Mouse (Mus musculus) olfactory bulb, adult 2 months (tissue): ENCODE measurements around the gene Zfp846. TPM values are rescaled to one million over a fixed set of nuclear protein-coding genes. Genes with fewer than 3 reads are reported as not detected.

Source experiments
- H3K27ac ChIP-seq: fragments of 200-500 bp; 2 replicates; pipeline ENCODE4 v1.5.1; 2012; ENCODE audit warnings: low read depth, low read length; ENCODE audit not compliant: insufficient read depth
- H3K4me1 ChIP-seq: fragments of 200-500 bp; 2 replicates; pipeline ENCODE4 v1.6.1; 2012; ENCODE audit warnings: low read length; ENCODE audit not compliant: control insufficient read depth, insufficient read depth
- H3K4me3 ChIP-seq: fragments of 200-500 bp; 2 replicates; pipeline ENCODE4 v1.5.1; 2012; ENCODE audit warnings: mild to moderate bottlenecking, low read depth, low read length, moderate library complexity; ENCODE audit not compliant: insufficient read depth
- CTCF ChIP-seq: fragments of 200-500 bp; IDR thresholded peaks from 2 replicates; pipeline ENCODE4 v1.5.1; 2012; ENCODE audit warnings: low read depth, mild to moderate bottlenecking, low read length, moderate library complexity; ENCODE audit not compliant: insufficient read depth
- POLR2A ChIP-seq: fragments of 200-500 bp; IDR thresholded peaks from 2 replicates; pipeline ENCODE4 v1.6.1; 2012; ENCODE audit warnings: mild to moderate bottlenecking, low read depth, low read length, moderate library complexity; ENCODE audit not compliant: insufficient read depth
- WGBS: fragments of 180-500 bp; shearing (Covaris S2); methylation state at CpG from one replicate; pipeline ENCODE4 v1.1.7; 2018; 5-methylcytosine and 5-hydroxymethylcytosine counted together
- polyA plus RNA-seq: library from polyadenylated mRNA; stranded (reverse); fragments of >200 nt; gene quantifications from 2 replicates; pipeline ENCODE4 v1.2.4, GENCODE M21; 2012; ENCODE audit warnings: low replicate concordance; ENCODE audit not compliant: missing spikeins, insufficient read depth, insufficient read length

Gene Zfp846
- polyA plus RNA-seq, 1 experiment = not detected

DNA sequence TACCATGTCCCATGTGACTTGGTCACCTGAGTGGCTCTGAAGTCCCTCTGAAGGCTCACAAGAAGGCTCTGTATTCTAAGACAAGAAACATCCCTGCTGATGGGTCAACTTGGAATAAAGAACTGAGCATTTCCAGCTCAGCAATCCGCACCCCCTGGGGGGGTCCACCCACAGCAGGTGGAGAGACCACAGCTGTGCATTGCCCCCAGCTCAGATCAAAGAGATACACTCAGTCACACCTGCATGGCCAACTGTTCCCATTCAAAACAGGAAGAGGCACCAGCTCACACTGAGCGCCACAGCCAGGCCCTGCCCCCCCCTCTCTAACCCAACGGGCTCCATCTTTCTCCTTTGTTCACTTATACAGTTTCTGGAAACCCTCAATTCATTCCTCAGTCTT lies 55.2 kb downstream of the Zfp846 start:
- TF ChIP-seq POLR2A = no peak
- TF ChIP-seq CTCF = no peak
- peaks cover 2% of the 10 kb centered on the region for H3K4me1 ChIP-seq
- H3K4me3 ChIP-seq = no peak overlapping the region
- 90% methylated on average over 3 of the region's 3 CpGs for WGBS
- no peak overlapping the region for H3K27ac ChIP-seq

DNA sequence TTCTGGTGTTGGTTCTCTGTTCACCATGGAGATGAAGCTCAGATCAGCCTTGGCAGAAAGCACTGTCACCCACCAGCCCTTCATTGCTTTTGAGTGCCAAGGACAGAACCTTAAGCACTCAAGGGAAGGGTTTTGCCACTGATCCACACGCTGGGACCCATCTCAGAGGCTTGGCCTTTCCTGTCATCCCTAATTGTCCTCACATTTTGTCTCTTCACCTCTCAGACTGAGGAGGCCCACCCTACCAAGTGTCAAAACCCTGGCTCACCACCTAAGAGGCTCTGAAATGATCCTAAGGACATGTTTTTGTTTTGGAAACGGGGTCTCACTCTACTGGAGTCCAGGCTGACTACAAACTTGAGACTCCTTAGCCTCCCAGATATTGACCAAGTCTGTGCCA lies 55.7 kb downstream of the Zfp846 start:
- peaks cover 3% of the 10 kb centered on the region for H3K4me1 ChIP-seq
- H3K4me3 ChIP-seq = no peak overlapping the region
- WGBS = 79% methylated on average over 2 of the region's 2 CpGs
- H3K27ac ChIP-seq = no peak overlapping the region
- TF ChIP-seq POLR2A (no peak), CTCF (no peak)

DNA sequence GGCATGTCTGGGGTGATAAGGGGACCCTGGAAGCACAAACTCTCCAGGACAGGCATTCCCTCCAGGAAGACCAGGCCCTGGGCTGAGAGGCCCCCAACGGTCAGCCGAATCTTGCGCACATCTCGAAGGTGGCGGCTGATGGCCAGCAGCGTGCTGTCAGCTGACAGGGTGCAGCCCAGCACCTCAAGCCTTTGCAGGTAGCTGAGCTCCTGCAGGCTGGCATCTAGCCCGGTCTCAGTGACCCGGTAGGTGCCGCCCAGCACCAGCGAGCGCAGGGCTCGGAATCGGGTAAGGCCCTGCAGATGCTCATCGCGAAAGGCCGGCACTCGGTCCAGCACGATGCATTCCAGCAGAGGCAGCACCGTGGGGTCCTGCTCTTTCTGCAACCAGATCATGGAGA lies 57.5 kb downstream of the Zfp846 start:
- Histone ChIP-seq H3K4me1 (peaks cover 17% of the 10 kb centered on the region), H3K4me3 (no peak overlapping the region), H3K27ac (no peak overlapping the region)
- WGBS = 95% methylated on average over 19 of the region's 19 CpGs
- TF ChIP-seq POLR2A (no peak), CTCF (no peak)

DNA sequence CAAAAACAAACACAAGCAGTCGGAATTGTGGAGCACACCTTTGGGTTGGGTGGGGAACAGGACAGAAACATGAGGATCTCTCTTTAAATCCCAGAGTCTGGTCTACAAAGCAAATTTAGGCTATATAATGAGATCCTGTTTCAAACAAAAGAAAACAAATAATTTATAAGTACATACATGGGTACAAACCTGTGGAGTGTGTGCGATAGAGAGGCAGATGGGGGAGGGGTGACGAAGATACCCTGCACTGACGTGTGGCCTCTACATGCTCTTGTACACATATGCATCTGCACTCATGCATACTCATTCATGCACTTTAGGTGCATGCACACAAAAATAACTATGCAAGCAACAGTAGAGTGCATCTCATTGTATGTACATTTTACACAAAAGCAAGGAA lies 58.4 kb downstream of the Zfp846 start:
- peaks cover 17% of the 10 kb centered on the region for H3K4me1 ChIP-seq
- H3K4me3 ChIP-seq = no peak overlapping the region
- 89% methylated on average over 4 of the region's 4 CpGs for WGBS
- TF ChIP-seq POLR2A (no peak), CTCF (no peak)
- no peak overlapping the region for H3K27ac ChIP-seq

DNA sequence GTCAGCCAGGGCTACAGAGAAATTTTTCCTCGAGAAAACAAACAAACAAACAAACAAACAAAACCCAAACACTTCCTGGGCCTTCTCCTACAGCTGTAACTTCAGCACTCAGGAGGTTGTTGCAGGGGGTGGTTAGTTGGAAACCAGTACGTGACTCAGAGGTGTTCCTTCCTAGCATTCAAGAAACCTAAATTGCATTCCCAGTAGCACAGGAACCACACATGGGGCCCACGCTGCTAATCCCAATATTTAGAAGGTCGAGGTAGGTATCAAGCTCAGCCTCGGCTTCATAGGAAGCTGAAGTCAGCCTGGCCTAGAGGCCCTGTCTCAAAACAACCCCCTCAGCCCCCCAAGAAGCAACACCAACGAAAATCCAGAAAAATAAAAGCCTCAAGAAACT lies 60.4 kb downstream of the Zfp846 start:
- Histone ChIP-seq H3K27ac (no peak overlapping the region), H3K4me1 (peaks cover 17% of the 10 kb centered on the region), H3K4me3 (peak overlapping the region; percentile 80)
- WGBS = 11% methylated on average over 6 of the region's 6 CpGs
- no peak for TF ChIP-seq CTCF
- TF ChIP-seq POLR2A = no peak

DNA sequence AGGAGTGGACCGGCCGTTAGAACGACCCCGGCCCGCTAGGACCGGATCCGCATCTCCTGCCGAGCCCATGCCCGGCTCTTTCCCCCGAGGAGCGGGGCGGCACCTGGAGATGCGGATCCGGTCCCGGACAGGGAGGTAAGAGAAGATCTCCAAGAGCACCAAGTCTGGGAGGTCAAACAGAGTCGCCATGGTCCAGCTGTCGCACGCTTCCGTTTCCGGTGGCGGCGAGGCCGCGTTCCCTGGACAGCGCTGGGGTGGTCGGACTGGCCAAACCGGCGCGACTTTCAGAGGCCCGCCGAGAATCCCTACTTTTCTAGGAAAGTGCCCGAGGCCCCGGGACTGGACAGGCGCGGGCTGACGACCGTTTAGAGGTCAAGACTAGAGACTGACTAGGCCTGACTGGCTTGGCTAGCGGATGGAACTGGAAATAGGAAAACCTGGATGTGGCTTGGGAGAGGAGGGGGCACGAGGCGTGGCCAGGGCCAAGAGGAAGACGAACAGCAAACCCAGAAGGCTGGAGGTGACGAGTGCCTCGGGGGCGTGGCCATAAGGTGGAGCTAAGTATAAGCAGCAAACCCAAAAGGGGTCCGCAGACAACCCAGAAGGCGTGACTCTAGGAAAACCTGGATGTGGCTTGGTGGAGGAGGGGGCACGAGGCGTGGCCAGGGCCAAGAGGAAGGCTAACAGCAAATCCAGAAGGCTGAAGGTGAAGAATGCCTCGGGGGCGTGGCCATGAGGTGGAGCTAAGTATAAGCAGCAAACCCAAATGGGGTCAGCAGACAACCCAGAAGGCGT lies 61.2 kb downstream of the Zfp846 start, which contains the start of gene Ubl5:
Ubl5 (plus strand) TSS at position 778 of the 795 bp plus-strand sequence.
- under 1% methylated on average over 51 of the region's 51 CpGs for WGBS
- Histone ChIP-seq H3K27ac (no peak within 1 kb of the TSS), H3K4me1 (peaks cover 17% of the 10 kb centered on the region), H3K4me3 (peak within 1 kb of the TSS; percentile 80)
- TF ChIP-seq CTCF = no peak
- TF ChIP-seq POLR2A = no peak

DNA sequence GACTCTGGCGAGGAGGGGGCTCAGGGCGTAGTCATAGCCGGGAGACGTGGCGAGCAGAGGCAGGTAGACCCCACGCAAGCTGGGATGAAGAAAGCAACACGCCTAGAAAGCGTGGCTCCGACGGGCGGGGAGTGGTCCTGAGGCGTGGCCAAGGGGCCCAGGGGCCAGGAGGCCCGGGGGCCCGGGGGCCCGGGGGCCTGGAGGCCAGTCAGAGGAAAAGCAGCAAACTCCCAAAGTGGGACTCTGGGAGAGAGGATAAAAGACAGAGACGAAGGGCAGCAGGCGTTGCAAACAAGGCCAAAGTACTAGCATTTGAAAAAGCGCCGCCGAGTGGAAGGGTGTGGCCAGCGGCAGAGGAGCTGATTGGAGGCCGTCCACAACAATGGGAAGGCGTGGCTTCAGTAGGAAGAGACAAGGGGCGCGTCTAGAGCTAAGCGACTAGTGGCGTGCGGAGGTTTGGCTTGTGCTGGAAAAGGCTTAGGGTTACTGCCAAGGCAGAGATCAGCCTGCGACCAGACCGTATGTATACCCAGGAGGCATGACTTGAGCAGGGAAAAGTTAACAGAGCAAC lies 61.9 kb downstream of the Zfp846 start:
- Histone ChIP-seq H3K27ac (no peak overlapping the region), H3K4me3 (peak overlapping the region; percentile 80), H3K4me1 (peaks cover 17% of the 10 kb centered on the region)
- no peak for TF ChIP-seq POLR2A
- under 1% methylated on average over 30 of the region's 30 CpGs for WGBS

DNA sequence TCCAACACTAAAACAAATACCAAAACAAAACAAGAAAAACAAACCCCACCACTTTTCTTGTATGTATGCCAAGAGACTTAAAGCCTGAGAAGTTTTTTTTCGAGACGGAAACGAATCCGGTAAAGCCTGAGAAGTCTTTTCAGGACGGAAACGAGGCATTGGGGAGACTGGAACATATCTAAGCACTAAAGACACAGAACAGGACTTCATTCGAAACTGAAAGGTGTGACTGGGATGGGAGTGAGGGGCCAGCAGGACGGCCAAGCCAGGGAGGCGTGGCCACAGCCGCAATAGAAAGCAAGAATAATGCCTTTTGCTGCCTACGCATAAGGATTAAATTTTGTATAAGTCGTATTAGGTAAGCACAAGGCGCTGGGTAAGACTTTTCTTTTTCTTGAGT lies 62.7 kb downstream of the Zfp846 start:
- H3K4me1 ChIP-seq = peaks cover 17% of the 10 kb centered on the region
- H3K27ac ChIP-seq = no peak overlapping the region
- peak overlapping the region; percentile 80 for H3K4me3 ChIP-seq
- TF ChIP-seq POLR2A (no peak), CTCF (no peak)
- 4% methylated on average over 13 of the region's 13 CpGs for WGBS

DNA sequence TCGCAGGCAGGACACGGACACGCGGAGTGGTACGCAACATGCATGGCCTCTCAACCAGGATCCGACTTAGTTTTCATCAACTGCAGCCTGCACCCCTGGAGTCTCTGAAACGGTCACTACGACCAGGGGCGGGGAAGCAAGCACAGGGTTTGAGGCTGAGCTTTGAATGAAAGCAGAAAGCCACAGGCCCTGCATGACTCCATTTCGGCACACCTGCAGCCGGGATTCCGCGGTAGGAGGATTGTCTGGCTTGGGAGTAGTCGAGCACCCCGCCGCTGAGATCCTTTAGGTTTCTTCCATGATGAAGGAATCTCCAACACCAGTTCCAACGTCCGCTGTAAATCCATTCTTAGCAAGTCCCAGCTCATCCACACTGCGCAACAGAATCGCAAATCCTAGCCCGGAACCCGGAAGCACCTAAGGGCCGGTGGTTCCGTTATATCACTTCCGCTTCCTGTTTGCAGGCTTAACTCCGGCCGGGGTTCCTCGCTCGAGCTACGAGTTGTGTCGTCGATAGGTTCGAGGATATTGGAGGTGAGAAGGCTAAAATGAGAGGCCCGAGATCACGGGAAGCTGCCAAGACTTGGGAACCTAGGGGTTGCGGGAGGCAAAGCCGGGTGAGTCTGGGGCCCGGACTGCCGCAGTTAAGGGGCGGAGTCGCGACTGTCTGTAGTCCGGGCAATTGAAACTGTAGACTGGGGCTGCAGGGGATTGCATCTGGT lies 63.4 kb downstream of the Zfp846 start, which contains the start of gene Fbxl12:
Fbxl12 (minus strand) TSS at position 408 of the 722 bp plus-strand sequence.
- under 1% methylated on average over 43 of the region's 43 CpGs for WGBS
- Histone ChIP-seq H3K27ac (peak within 1 kb of the TSS; percentile 75), H3K4me3 (peak within 1 kb of the TSS; percentile 80), H3K4me1 (peaks cover 17% of the 10 kb centered on the region)
- peak; percentile 67; the same call in 1 of the 2 replicates for TF ChIP-seq POLR2A
- TF ChIP-seq CTCF = no peak
